Mouse (Mus musculus) MN1 (cell line): ENCODE results near the gene Uqcrc1.

ENCODE experiments used
- DNase-seq: peaks from one replicate; pipeline ENCODE4 v3.0.0-alpha.2; 2016; ENCODE audit warnings: low spot score

Gene Uqcrc1

DNA sequence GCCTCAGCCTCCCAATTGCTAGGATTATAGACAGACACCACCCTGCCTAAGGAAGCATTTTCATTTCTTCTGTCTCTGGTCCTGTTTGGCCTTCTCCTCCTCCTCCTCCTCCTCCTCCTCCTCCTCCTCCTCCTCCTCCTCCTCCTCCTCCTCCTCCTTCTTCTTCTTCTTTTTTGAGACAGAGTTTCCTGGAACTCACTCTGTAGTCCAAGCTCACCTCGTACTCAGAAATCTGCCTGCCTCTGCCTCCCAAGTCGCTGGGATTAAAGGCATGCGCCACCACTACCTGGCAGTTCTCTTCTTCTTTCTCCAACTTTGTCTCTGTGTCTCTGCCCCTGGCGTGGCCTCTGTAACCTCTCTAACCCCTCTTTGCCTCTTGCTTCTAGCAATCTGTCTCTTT, 49.3 kb downstream of the Uqcrc1 start, which contains the start of gene Ucn2:
Ucn2 (plus strand) TSS at position 301 of the 400 bp plus-strand sequence.
- no peak for DNase-seq

DNA sequence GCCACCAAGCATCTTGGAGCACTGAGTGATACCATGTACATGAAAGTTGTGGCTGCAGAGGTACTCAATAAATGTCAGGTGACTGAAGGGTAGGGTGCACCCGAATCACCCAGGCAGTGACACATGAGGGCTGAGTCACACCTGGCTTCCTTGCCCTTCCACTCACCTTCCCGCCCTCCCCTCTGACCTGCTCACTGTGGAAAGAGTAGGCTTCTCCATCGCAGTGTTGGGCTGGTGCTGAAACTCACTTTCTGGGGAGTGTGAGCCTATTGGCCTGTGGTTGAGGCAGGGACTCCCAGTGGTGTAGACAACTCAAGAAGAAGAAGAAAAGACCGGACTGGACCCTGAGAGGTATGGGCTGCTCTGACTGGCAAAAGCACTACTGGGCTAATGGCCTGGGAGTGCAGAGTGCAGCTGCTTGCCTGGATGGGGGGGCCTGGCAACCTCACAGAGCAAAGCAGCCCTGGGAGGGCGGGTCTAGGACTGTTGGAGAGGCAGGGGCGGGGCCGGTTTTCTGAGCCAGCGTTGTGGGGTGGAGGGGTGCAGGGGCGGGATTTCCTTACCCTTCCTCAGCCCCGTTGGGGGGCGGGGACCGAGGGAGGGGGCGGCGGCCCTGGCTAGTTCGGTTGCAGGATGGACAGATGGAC, 51.4 kb downstream of the Uqcrc1 start:
- DNase-seq: peak; percentile 14

DNA sequence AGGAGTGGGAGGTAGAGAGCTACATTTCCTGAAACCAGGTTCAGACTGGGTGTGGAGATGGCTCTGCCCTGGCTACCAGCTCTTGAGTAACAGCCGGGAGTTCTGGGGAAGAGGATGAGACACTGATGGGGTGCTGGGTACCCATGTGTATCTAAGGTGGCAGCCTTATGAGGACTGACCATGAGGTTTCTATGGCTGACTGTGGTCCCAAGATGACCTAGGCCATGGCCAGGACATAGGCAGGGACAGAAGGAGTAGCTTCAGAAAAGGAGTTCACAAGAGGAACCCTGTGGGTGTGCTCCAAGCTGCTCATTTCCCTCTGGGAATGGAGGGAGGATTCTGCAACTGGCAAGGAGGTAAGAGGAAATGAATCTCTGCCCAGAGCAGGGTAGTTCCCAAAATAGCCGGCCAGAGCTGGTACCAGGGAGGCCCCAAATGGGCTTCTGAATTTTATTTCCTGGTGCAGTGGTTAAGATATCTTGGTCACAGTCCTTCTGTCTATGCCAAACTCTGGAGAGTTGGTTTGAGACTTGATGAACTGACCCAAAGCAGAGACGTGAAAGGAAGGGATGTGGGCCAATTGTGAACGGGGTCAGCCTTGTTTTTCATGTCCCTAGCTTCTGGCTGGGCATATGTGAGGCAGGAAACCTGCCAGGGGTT, 53.5 kb downstream of the Uqcrc1 start:
- no peak for DNase-seq

DNA sequence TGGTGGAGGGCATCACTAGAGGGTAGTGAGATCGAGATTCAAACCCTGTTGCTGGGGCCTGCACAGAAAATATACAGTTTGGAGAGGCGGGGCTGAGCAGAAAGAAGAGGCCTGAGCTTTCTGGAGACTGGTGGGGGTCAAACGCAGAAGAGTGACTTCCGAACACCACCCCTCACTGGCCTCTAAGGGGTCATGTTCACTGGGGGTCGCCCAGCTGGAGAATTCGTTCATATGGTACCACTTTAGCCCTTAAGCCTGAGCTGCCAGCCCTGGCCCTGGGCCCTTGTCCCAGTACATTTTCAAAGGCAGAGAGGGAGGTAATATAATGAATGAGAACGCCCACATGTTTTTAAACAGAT, 54.0 kb downstream of the Uqcrc1 start:
- DNase-seq: no peak

DNA sequence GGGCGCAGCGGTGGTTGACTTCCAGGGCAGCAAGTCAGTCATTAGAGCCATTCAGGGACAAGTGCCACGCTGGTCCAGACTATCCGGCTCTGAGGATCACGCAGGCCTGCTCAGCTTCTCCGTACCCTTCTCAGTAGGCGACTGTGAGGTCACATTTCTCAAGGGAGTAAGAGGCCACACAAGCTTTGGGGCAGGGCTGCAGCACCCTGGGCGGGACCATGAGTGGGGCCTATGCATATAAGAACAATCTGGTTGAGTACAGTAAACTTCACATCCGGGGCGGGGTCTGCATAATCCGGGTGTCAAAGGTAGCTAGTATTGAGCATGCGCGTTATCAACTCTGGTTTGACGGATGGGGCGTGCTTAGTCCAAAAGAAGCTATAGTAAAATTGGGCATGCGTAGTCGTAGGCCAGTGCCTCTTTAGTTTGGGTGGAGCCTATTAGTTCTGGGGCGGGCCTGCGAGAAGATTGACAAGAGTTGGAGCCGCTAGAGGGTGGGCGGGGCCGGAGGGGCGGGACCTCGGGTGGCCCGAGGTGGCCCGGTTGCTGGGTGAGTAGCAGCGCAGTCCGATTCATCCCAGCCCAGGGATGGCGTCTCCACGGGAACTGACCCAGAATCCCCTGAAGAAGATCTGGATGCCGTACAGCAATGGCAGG, 55.1 kb downstream of the Uqcrc1 start, which contains the start of gene Pfkfb4:
Pfkfb4 (plus strand) TSS at position 351 of the 657 bp plus-strand sequence.
- DNase-seq: peak; percentile 95

DNA sequence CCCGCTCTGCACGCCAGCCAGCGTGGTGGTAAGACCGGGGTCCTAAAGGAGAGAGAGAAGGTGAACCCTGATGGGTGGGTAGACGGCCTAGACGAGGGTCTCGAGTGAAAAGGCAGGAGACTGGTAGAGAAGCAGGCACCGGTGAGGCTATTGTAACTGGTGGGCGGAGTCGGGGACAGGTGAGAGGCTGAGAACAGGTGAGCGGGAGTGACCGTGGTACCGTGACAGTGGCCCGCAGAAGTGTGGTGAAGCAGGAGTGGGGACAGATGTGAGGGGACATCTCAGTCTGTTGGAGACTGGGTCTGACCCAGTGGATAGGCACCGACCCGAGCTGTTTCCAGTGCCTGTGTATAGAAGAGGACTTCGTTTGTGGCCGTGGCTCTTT, 55.6 kb downstream of the Uqcrc1 start:
- no peak for DNase-seq

DNA sequence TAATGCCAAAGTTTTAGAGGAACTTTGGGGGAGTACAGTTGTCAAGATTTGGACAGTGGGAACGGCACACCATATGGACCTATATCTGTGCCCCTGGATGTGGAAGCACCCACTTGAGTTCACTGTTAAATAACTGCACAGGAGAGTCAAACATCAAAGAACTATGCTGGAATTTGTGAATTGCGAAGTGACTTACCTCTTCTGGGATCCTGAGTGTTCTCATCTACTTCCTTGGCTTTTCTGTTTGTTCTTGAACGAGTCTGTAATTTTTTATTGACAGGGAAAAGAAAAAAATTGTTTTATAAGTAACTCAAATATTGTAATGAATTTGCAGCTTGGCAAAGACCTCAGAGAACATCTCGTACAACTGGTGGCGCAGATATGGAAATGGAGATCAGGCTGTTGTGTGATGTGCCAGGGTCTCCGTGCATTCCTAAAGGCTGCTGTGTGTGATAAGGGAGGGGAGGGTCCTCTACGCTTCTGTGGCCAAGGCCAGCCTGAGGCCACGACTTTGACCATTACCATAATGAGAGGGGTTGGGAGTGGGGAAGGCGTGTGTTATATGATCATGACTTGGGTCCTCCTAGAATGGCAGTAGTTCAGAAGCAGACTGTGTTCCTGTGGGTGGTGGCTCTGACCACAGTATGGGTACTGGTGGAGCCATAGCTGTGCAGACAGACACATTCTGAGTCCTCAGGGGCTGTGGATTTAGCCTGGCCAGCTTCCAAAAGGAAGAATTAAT, 56.4 kb downstream of the Uqcrc1 start:
- no peak for DNase-seq

DNA sequence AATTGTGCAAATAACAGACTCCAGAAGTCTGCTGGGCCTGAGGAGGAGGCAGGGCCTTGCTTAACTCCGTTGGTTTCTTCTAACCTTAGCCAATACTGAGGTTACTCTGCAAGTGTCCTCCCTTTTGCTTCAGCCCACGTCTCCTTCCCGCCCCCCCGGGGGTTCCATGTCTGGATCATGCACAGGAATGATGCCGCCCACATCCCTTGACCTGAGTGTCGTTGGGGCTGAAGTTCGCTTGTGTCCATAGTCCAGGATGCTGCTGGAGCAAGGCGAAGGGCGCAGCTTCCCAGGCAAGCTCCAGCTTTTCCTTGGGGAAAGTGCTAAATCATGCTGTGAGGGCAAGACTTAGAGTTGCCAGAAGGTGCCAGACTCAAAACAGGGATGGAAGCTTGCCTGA, 60.0 kb downstream of the Uqcrc1 start:
- no peak for DNase-seq

DNA sequence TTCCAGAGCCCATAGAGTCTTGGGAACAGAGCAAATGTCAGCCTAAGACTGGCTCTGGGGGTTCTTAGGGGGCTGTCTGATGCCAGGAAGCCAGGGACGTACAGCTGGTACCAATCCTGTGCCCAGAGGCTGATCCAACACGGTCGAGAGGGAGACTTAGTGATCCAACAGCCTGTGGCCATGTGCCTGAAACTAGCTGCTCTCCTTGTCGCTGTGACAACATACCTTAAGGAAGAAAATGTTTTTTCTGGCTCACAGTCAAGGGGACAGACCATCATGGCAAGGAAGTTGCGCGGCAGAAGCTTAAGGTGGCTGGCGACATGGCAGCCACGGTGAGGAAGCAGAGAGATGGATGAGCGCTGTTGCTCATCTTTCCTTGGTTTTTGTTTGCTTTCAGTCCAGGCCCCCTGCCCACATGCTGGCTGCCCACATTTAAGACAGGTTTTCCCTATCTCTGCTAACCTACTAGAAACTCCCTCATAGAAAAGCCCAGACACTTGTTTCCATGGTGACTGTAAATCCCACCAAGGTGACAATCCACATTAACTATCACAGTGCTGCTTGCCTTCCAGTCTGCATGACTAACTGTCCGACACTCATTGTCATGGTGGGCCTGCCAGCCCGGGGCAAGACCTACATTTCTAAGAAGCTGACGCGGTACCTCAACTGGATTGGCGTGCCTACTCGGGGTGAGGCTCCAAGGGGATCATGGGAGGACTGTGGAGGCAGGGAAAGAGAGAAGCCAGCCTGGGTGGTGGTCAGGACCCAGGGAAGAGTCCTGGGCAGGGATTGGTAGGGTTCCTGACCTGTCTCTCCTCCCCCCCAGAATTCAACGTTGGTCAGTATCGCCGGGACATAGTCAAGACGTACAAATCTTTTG, 62.1 kb downstream of the Uqcrc1 start:
- DNase-seq: no peak

DNA sequence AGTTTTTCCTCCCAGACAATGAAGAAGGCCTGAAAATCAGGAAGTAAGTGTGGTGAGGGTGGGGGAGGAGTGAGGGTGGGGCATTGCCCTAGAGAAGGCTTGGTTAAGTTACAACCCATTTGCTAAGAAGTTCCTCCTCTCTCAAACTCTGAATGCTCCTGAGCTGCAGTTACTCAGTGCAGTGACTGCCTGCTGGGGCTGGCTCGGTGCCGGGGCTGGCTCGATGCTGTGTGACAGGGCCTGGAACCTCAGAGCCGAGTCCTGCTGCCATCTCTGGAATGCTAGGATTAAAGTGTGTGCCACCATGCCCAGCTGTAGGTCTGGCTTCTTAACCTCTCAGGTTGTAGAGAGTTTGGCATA, 62.7 kb downstream of the Uqcrc1 start:
- DNase-seq: no peak
